Mouse (Mus musculus) monocyte, adult 59 days (primary cell): ENCODE measurements around the gene Parp8. TPM values are rescaled to one million over a fixed set of nuclear protein-coding genes. Genes with fewer than 3 reads are reported as not detected.

ENCODE experiments used
- total RNA-seq, 2 experiments: library from RNA; stranded (reverse); gene quantifications; one replicate each; pipeline ENCODE4 v1.2.4; 2023

Gene Parp8
- 100 to 1,000 TPM; 111 to 112 TPM for total RNA-seq

GRCm38 (mm10) chr13:117025226-117026067, at the start of gene Parp8:
Parp8 (minus strand) TSS chr13:117025537.

Other genes starting within 250 kb of the Parp8 start
- 100 to 1,000 TPM; 191 to 237 TPM for gene Emb, start 183.0 kb upstream of the Parp8 start, total RNA-seq
- under 1 TPM; 0.34 to 0.36 TPM for gene Gm17509, start 195.5 kb upstream of the Parp8 start, total RNA-seq